Mouse (Mus musculus): Measurements from ENCODE around the gene Sdhaf4.

Gene Sdhaf4

DNA sequence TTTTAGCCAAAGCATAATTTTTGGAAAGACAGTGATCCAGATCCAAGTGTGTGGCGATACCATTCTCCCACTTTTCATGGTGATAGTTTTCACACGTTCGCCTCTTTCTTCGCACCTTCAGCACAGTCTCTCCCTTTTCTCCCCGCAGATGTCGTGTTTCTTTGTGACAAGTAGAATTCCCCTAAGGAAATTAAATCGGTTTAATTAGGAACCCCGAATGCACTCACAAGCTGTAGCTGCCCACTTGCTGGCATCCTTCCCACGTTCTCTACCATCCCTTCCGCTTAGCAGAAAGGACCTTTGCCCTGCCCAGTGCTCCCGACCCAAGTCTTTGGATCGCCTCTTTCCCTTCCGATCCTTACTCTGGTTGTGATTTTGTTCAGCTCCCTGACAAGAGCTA is 51.5 kb downstream of the Sdhaf4 start:
- DNase-seq, result no peak

DNA sequence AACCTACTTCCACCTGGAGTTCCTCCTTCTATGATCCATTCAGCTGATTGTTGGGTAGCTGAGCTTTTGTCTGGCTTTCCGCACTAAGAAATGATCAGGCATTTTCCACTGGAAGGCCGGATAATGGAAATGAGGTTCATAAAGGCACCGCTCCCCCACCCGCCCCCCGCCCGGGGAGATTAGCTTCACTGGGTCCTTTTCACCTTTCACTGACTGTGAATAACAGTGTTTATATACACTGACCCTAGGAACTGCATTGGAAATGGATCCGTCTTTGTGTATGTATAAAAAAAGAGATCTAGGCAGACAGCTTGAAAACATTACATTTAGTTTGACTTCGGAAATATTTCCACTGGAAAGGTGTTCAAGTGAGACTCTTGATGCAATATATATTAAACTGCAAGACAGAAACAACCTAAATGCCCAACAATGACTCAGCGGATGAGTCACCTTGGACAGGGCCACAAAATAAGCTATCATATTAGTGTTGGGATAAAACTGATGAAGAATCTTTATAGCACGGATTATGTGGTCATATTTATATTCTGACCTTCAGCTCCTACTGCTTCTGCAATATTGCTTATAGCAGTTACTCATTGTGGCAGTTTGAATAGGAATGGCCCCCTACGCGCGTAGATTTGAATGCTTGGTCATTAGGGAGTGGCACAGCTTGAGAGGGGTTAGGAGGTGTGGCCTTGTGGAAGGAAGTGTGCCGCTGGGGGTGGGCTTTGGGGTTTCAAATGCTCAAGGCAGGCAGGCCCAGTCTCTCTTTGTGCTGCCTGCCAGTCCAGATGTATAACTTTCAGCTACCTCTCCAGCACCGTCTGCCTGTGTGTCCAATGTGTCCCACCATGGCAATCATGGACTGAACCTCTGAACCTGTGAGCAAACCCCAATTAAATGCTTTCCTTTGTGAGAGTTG is 56.4 kb downstream of the Sdhaf4 start:
- DNase-seq, result no peak

DNA sequence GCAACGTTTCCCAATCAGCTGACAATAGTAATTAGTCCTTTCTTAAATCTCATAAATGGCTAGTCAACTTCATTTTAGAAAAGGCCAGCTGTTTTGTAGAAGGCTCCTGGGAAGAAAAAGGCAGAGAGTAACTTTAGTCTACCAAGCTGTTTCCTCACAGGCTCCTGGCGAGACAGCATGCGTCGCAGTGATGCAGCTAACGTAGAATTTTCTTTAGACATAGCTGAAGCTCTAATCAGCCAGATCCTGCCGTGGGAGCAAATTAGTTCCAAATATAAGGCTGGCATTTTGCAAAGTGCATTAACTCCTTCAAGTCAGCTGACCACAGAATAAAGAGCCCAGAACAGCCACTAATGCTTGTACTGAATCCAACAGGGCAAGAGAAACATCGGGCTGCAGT is 57.2 kb downstream of the Sdhaf4 start:
- no peak for DNase-seq

All from spleen, adult 18-20 months (tissue).